Mouse (Mus musculus) ES-Bruce4 (cell line): ENCODE measurements at regions not wholly inside any gene's neighbourhood (a gene's known extent, or its start where the extent isn't known, plus 50 kb on each side); places are given as distances from the start of the nearest gene placed in this dataset.

ENCODE experiments used
- CTCF ChIP-seq: IDR thresholded peaks from one replicate; pipeline ENCODE4 v1.8.1; 2011; ENCODE audit warnings: low read depth, low read length
- EP300 ChIP-seq: IDR thresholded peaks from 2 replicates; pipeline ENCODE4 v1.6.1; 2011; ENCODE audit warnings: low read depth, low read length; ENCODE audit not compliant: insufficient read depth
- POLR2A ChIP-seq: IDR thresholded peaks from one replicate; pipeline ENCODE4 v1.8.1; 2011; ENCODE audit warnings: low read length; ENCODE audit not compliant: insufficient read depth

GRCm38 (mm10) chr13:75544728-75545127 lies 161.8 kb upstream of the Ell2 start:
- no peak for TF ChIP-seq POLR2A
- no peak for TF ChIP-seq CTCF
- no peak for TF ChIP-seq EP300
